Mouse (Mus musculus) thymus, adult 2 months (tissue): ENCODE measurements around the gene Mrc2.

Experiments used
- CTCF ChIP-seq: fragments of 200-500 bp; IDR thresholded peaks from 2 replicates; pipeline ENCODE4 v1.5.1; 2012; ENCODE audit warnings: mild to moderate bottlenecking, control low read depth, low read length, moderate library complexity, borderline replicate concordance; ENCODE audit not compliant: control insufficient read depth, poor library complexity, insufficient read depth; ENCODE audit errors: extremely low read depth
- POLR2A ChIP-seq: fragments of 200-500 bp; IDR thresholded peaks from 2 replicates; pipeline ENCODE4 v1.6.1; 2012; ENCODE audit warnings: mild to moderate bottlenecking, low read length, control low read depth, moderate library complexity; ENCODE audit not compliant: control insufficient read depth, poor library complexity, insufficient read depth; ENCODE audit errors: extremely low read depth

- TF ChIP-seq POLR2A (no peak), CTCF (no peak)
Observed at GRCm38 (mm10) chr11:105356301-105356700, 63.9 kb downstream of the Mrc2 start.
